9 mouse cellular contexts compared by ENCODE assay signal in the genomic region with DNA sequence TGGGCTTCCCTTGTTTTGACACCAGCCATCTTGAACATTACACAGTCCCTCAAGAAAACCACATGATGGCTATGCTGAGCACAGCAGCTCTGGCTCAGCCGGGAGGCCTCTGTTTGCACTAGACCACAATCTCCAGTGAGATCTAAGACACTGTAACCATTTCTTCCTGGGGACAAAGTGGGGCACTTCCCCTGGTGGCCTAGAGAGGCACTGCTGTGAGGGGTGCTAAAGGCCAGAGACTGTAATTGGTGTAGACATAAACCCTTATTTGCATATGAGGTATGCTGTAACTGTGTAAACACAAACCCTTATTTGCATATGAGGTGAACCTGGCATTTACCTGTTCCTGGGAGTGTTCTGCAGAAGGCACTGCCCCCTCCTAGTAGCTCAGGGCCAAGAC.
DNase-seq lines count a peak whose midpoint lies in the region; ATAC-seq and TF ChIP-seq lines count a peak whose summit lies in the region.
"Had no signal": no experiment of that assay in that cellular context is flagged by ENCODE, and none has a peak within 500 bp of the region (broad histone marks: within the 10 kb centered on the region; RNA-seq: fewer than 3 reads in every experiment).

No protein-coding gene starts in this region.

- H3K27me3 ChIP-seq in midbrain, embryonic 16.5 days (ENCODE audit: control insufficient read depth, insufficient read depth, low read depth, low read length): no peaks in the 10 kb centered on the region
- H3K27me3 ChIP-seq: hindbrain, embryonic 15.5 days had no signal

- no peak overlapping the region for H3K4me3 ChIP-seq in bone marrow macrophage, adult 2 months (ENCODE audit: insufficient read depth, low read length)
- H3K4me3 ChIP-seq in macrophage (ENCODE audit: inconsistent target): no peak overlapping the region
- H3K4me3 ChIP-seq in midbrain, embryonic 16.5 days (ENCODE audit: low read depth, low read length): no peak overlapping the region
- H3K4me3 ChIP-seq: hindbrain, embryonic 15.5 days had no signal

- no peak for ATAC-seq in midbrain, embryonic 16.5 days

- no peaks in the 10 kb centered on the region for H3K9me3 ChIP-seq in midbrain, embryonic 16.5 days (replicated peaks; ENCODE audit: control insufficient read depth, low read length, poor library complexity, severe bottlenecking)
- H3K9me3 ChIP-seq: hindbrain, embryonic 15.5 days had no signal

- DNase-seq in retina, postnatal 1 day: peak; percentile 45
- no peak for DNase-seq in retina, embryonic 14.5 days (ENCODE audit: low spot score)
- DNase-seq in yolk sac, embryonic 10.5 days (ENCODE audit: low spot score): peak; percentile 33
- DNase-seq in urinary bladder, adult 2 months (ENCODE audit: low spot score): no peak
- DNase-seq: adrenal gland, postnatal 36 days had no signal

- H3K9ac ChIP-seq in midbrain, embryonic 16.5 days (ENCODE audit: low read depth, low read length): no peak overlapping the region
- H3K9ac ChIP-seq: hindbrain, embryonic 15.5 days had no signal

- no peak for TF ChIP-seq CTCF in bone marrow macrophage, adult 2 months (IDR thresholded peaks at IDR 0.05; ENCODE audit: low read depth, low read length)

- H3K36me3 ChIP-seq in macrophage (ENCODE audit: inconsistent target): no peaks in the 10 kb centered on the region
- H3K36me3 ChIP-seq in midbrain, embryonic 16.5 days (ENCODE audit: control insufficient read depth, insufficient read depth, low read length): no peaks in the 10 kb centered on the region
- H3K36me3 ChIP-seq: hindbrain, embryonic 15.5 days had no signal

- WGBS in macrophage (ENCODE audit: missing documents): 15% methylated on average over 1 of the region's 1 CpGs
- WGBS in midbrain, embryonic 16.5 days: 61% methylated on average over 1 of the region's 1 CpGs

- no peak for TF ChIP-seq POLR2A in bone marrow macrophage, adult 2 months (IDR thresholded peaks at IDR 0.05; ENCODE audit: borderline replicate concordance, low read depth, low read length)

- peak overlapping the region; percentile 5; the same call in 1 of the 2 replicates for H3K27ac ChIP-seq in bone marrow macrophage, adult 2 months (ENCODE audit: insufficient read depth, low read depth, low read length)
- 0 out of 2 replicates have a peak overlapping the region, but pooled peaks have one; percentile 4 for H3K27ac ChIP-seq in macrophage
- no peak overlapping the region for H3K27ac ChIP-seq in midbrain, embryonic 16.5 days (ENCODE audit: low read length)
- H3K27ac ChIP-seq: hindbrain, embryonic 15.5 days had no signal

- H3K79me2 ChIP-seq in macrophage (ENCODE audit: inconsistent target): no peaks in the 10 kb centered on the region

- peaks cover 32% of the 10 kb centered on the region for H3K4me1 ChIP-seq in bone marrow macrophage, adult 2 months (ENCODE audit: control insufficient read depth, insufficient read depth, low read length)
- no peaks in the 10 kb centered on the region for H3K4me1 ChIP-seq in midbrain, embryonic 16.5 days (ENCODE audit: control insufficient read depth, insufficient read depth, low read length)
- H3K4me1 ChIP-seq: hindbrain, embryonic 15.5 days had no signal

- H3K4me2 ChIP-seq in midbrain, embryonic 16.5 days (ENCODE audit: low read length): no peak overlapping the region
- H3K4me2 ChIP-seq: hindbrain, embryonic 15.5 days had no signal

Comparison
In these comparisons a context has a peak if more than half of its experiments do, and no peak if none do; other contexts are left out.
1. DNase-seq: peak in retina, postnatal 1 day (single experiment) and yolk sac, embryonic 10.5 days (single experiment); none in retina, embryonic 14.5 days (single experiment) and urinary bladder, adult 2 months (single experiment).